Mouse (Mus musculus) ES-E14 (cell line): ENCODE measurements around the gene Obscn. TPM values are rescaled to one million over a fixed set of nuclear protein-coding genes. Genes with fewer than 3 reads are reported as not detected.
A peak's percentile ranks its signal among the peaks of the same experiment; 100 is the strongest.

Source experiments
- DNase-seq: peaks from one replicate; pipeline ENCODE4 v3.0.0-alpha.2; 2013; ENCODE audit warnings: low read depth, low spot score
- H3K27ac ChIP-seq: 2 replicates; pipeline ENCODE4 v1.5.1; 2012; ENCODE audit warnings: low read depth, mild to moderate bottlenecking, low read length, moderate library complexity, mixed read lengths; ENCODE audit not compliant: poor library complexity, insufficient read depth, severe bottlenecking
- H3K36me3 ChIP-seq: 2 replicates; pipeline ENCODE4 v1.6.1; 2012; ENCODE audit warnings: mild to moderate bottlenecking, low read length, moderate library complexity, mixed read lengths; ENCODE audit not compliant: control insufficient read depth, poor library complexity, insufficient read depth, severe bottlenecking
- H3K4me1 ChIP-seq, 2 experiments: fragments of 150-350 bp in 1 of 2; sonication (generic) in 1 of 2; 2 replicates each; pipeline ENCODE4 v1.6.1; 2012; ENCODE audit warnings: low read length in 2 of 2, mild to moderate bottlenecking in 1 of 2, mixed read lengths in 1 of 2; ENCODE audit not compliant: control insufficient read depth in 2 of 2, insufficient read depth in 2 of 2, poor library complexity in 1 of 2
- H3K4me3 ChIP-seq, 2 experiments: fragments of 150-350 bp in 1 of 2; sonication (generic) in 1 of 2; 2 replicates each; pipeline ENCODE4 v1.5.1; 2012; ENCODE audit warnings: low read length in 2 of 2, low read depth in 1 of 2, mild to moderate bottlenecking in 1 of 2, mixed read lengths in 1 of 2; ENCODE audit not compliant: insufficient read depth in 1 of 2, poor library complexity in 1 of 2, severe bottlenecking in 1 of 2
- H3K9ac ChIP-seq: 2 replicates; pipeline ENCODE4 v1.6.1; 2012; ENCODE audit warnings: low read depth, mild to moderate bottlenecking, low read length, mixed read lengths; ENCODE audit not compliant: poor library complexity, insufficient read depth, severe bottlenecking
- H3K9me3 ChIP-seq: fragments of 150-350 bp; sonication (generic); 2 replicates; pipeline ENCODE4 v1.6.1; 2012; ENCODE audit warnings: low read depth, mild to moderate bottlenecking, low read length; ENCODE audit not compliant: control insufficient read depth, insufficient read depth
- CHD2 ChIP-seq: IDR thresholded peaks from 2 replicates; pipeline ENCODE4 v1.6.1; 2014; ENCODE audit warnings: mild to moderate bottlenecking, low read depth, low read length, inconsistent platforms
- HCFC1 ChIP-seq: IDR thresholded peaks from 2 replicates; pipeline ENCODE4 v1.6.1; 2012; ENCODE audit warnings: low read length, inconsistent platforms, borderline replicate concordance; ENCODE audit not compliant: insufficient read depth
- MAFK ChIP-seq: IDR thresholded peaks from 2 replicates; pipeline ENCODE4 v1.6.1; 2014; ENCODE audit warnings: mild to moderate bottlenecking, low read depth, low read length, inconsistent platforms; ENCODE audit not compliant: insufficient read depth
- ZC3H11A ChIP-seq: IDR thresholded peaks from 2 replicates; pipeline ENCODE4 v1.6.1; 2012; ENCODE audit warnings: low read depth, mild to moderate bottlenecking, inconsistent platforms, low read length, borderline replicate concordance
- ZNF384 ChIP-seq: IDR thresholded peaks from 2 replicates; pipeline ENCODE4 v1.6.1; 2012; ENCODE audit warnings: low read depth, low read length, inconsistent platforms
- in situ Hi-C, 2 experiments: fragments of 600-800 bp; cut with MboI; formaldehyde crosslinking; loops; one replicate each; pipeline ENCODE4 v1.15.1; 2025; ENCODE audit warnings: low sequenced_read_pairs in 2 of 2, inconsistent platforms in 1 of 2; ENCODE audit not compliant: unreplicated experiment in 2 of 2
- total RNA-seq: library from RNA; depleted of rRNA; stranded (reverse); fragments of 300-350 nt; gene quantifications from 2 replicates; pipeline ENCODE4 v1.2.3, GENCODE M21; 2012

The Obscn gene
- total RNA-seq, 1 experiment = 0.36 TPM

- TF ChIP-seq CHD2 (no peak), ZNF384 (no peak)
- H3K9ac ChIP-seq = no peak overlapping the region
- in situ Hi-C loops = no loop called here
- H3K27ac ChIP-seq = no peak overlapping the region
- no peak for DNase-seq
- H3K4me3 ChIP-seq = no peak overlapping the region
- H3K9me3 ChIP-seq = no peaks in the 10 kb centered on the region
- no peaks in the 10 kb centered on the region for H3K36me3 ChIP-seq
- peaks cover 0 to 7% of the 10 kb centered on the region in 2 experiments; a peak in 1 of 4 replicates for H3K4me1 ChIP-seq
Measured at GRCm38 (mm10) chr11:59165616-59166241, 29.5 kb upstream of the Obscn start.

GRCm38 (mm10) chr11:59164384-59164783 is 28.2 kb upstream of the Obscn start:
- TF ChIP-seq HCFC1 = no peak
- no peak for TF ChIP-seq CHD2
- no peak for TF ChIP-seq MAFK
- no peak for TF ChIP-seq ZC3H11A
- no peak for TF ChIP-seq ZNF384
- Histone ChIP-seq H3K4me3 (peak overlapping the region in 1 of 2 experiments; percentile 88; a peak in 1 of 4 replicates), H3K27ac (no peak overlapping the region), H3K9me3 (no peaks in the 10 kb centered on the region), H3K4me1 (peaks cover 0 to 7% of the 10 kb centered on the region in 2 experiments; a peak in 1 of 4 replicates), H3K9ac (peak overlapping the region; percentile 26; the same call in 1 of the 2 replicates), H3K36me3 (no peaks in the 10 kb centered on the region)
- no peak for DNase-seq
- in situ Hi-C loops = no loop called here

GRCm38 (mm10) chr11:59163255-59164236 is 27.3 kb upstream of the Obscn start, which contains the start of gene Iba57:
Iba57 (minus strand) TSS chr11:59163739.
- DNase-seq = peak; percentile 96
- H3K9ac ChIP-seq = peak within 1 kb of the TSS; percentile 95
- no peaks in the 10 kb centered on the region for H3K9me3 ChIP-seq
- H3K4me3 ChIP-seq = peak within 1 kb of the TSS; percentile 88
- TF ChIP-seq ZNF384 (no peak), HCFC1 (peak; percentile 64; the same call in 1 of the 2 replicates)
- no peaks in the 10 kb centered on the region for H3K36me3 ChIP-seq
- H3K27ac ChIP-seq = peak within 1 kb of the TSS; percentile 94
- in situ Hi-C loops = no loop called here
- H3K4me1 ChIP-seq = peaks cover 0 to 9% of the 10 kb centered on the region in 2 experiments; a peak in 1 of 4 replicates

- no peak for DNase-seq
- Histone ChIP-seq H3K4me1 (peaks cover 0 to 10% of the 10 kb centered on the region in 2 experiments; a peak in 1 of 4 replicates), H3K27ac (no peak overlapping the region; the same call in 1 of the 2 replicates), H3K9ac (peak overlapping the region; percentile 40; the same call in 1 of the 2 replicates), H3K36me3 (no peaks in the 10 kb centered on the region), H3K9me3 (no peaks in the 10 kb centered on the region), H3K4me3 (peak overlapping the region; percentile 29 to 88)
- in situ Hi-C loops = no loop called here
- TF ChIP-seq MAFK = no peak
- no peak for TF ChIP-seq CHD2
- no peak for TF ChIP-seq HCFC1
- no peak for TF ChIP-seq ZC3H11A
- no peak for TF ChIP-seq ZNF384
Measured at GRCm38 (mm10) chr11:59162443-59163254, 26.4 kb upstream of the Obscn start.
